Mouse (Mus musculus): ENCODE measurements at regions not wholly inside any gene's neighbourhood (a gene's known extent, or its start where the extent isn't known, plus 50 kb on each side); places are given as distances from the start of the nearest gene placed in this dataset.

GRCm38 (mm10) chr2:75403791-75404190 is 255.3 kb upstream of the Hnrnpa3 start:
- Histone ChIP-seq H3K4me3 (replicated peaks) (no peak overlapping the region), H3K36me3 (no peaks in the 10 kb centered on the region), H3K4me1 (replicated peaks) (no peaks in the 10 kb centered on the region), H3K9ac (no peak overlapping the region), H3K9me3 (replicated peaks) (no peaks in the 10 kb centered on the region), H3K4me2 (no peak overlapping the region), H3K27me3 (no peaks in the 10 kb centered on the region), H3K27ac (no peak overlapping the region)
- DNase-seq = no peak
- 74% methylated on average over 8 of the region's 8 CpGs for WGBS (ENCODE audit: insufficient replicate concordance)
- no peak for ATAC-seq (ENCODE audit: low read depth)

- no peaks in the 10 kb centered on the region for H3K9me3 ChIP-seq (replicated peaks)
- H3K9ac ChIP-seq = no peak overlapping the region
- no peak overlapping the region for H3K4me3 ChIP-seq (replicated peaks)
- DNase-seq = no peak
- H3K4me2 ChIP-seq = no peak overlapping the region
- WGBS (ENCODE audit: insufficient replicate concordance) = 70% methylated on average over 13 of the region's 13 CpGs
- H3K36me3 ChIP-seq = no peaks in the 10 kb centered on the region
- no peak for ATAC-seq (ENCODE audit: low read depth)
- no peak overlapping the region for H3K27ac ChIP-seq
- H3K4me1 ChIP-seq (replicated peaks) = no peaks in the 10 kb centered on the region
- no peaks in the 10 kb centered on the region for H3K27me3 ChIP-seq
These were observed 253.4 kb upstream of the Hnrnpa3 start for GRCm38 (mm10) chr2:75405524-75406214.

- H3K9me3 ChIP-seq (replicated peaks) = no peaks in the 10 kb centered on the region
- no peak overlapping the region for H3K4me3 ChIP-seq (replicated peaks)
- 53% methylated on average over 6 of the region's 6 CpGs for WGBS (ENCODE audit: insufficient replicate concordance)
- H3K27me3 ChIP-seq = no peaks in the 10 kb centered on the region
- DNase-seq (no peak), ATAC-seq (ENCODE audit: low read depth) (no peak)
- H3K27ac ChIP-seq = no peak overlapping the region
- H3K9ac ChIP-seq = no peak overlapping the region
- H3K36me3 ChIP-seq = no peaks in the 10 kb centered on the region
- no peaks in the 10 kb centered on the region for H3K4me1 ChIP-seq (replicated peaks)
- H3K4me2 ChIP-seq = no peak overlapping the region
These were observed 252.2 kb upstream of the Hnrnpa3 start for GRCm38 (mm10) chr2:75406721-75407455.

GRCm38 (mm10) chr2:75407560-75407959 is 251.5 kb upstream of the Hnrnpa3 start:
- 48% methylated on average over 4 of the region's 4 CpGs for WGBS (ENCODE audit: insufficient replicate concordance)
- H3K9ac ChIP-seq = no peak overlapping the region
- H3K4me2 ChIP-seq = no peak overlapping the region
- no peak overlapping the region for H3K27ac ChIP-seq
- DNase-seq (no peak), ATAC-seq (ENCODE audit: low read depth) (no peak)
- no peaks in the 10 kb centered on the region for H3K36me3 ChIP-seq
- no peaks in the 10 kb centered on the region for H3K9me3 ChIP-seq (replicated peaks)
- H3K27me3 ChIP-seq = no peaks in the 10 kb centered on the region
- H3K4me3 ChIP-seq (replicated peaks) = no peak overlapping the region
- H3K4me1 ChIP-seq (replicated peaks) = no peaks in the 10 kb centered on the region

GRCm38 (mm10) chr2:75408016-75408415 is 251.0 kb upstream of the Hnrnpa3 start:
- Histone ChIP-seq H3K36me3 (no peaks in the 10 kb centered on the region), H3K4me2 (no peak overlapping the region), H3K27me3 (no peaks in the 10 kb centered on the region), H3K4me1 (replicated peaks) (no peaks in the 10 kb centered on the region), H3K9me3 (replicated peaks) (no peaks in the 10 kb centered on the region), H3K9ac (no peak overlapping the region), H3K4me3 (replicated peaks) (no peak overlapping the region), H3K27ac (no peak overlapping the region)
- ATAC-seq (ENCODE audit: low read depth) (no peak), DNase-seq (no peak)
- WGBS (ENCODE audit: insufficient replicate concordance) = 75% methylated on average over 2 of the region's 2 CpGs

- H3K9me3 ChIP-seq (replicated peaks) = no peaks in the 10 kb centered on the region
- no peaks in the 10 kb centered on the region for H3K4me1 ChIP-seq (replicated peaks)
- no peaks in the 10 kb centered on the region for H3K36me3 ChIP-seq
- DNase-seq = no peak
- 70% methylated on average over 7 of the region's 7 CpGs for WGBS (ENCODE audit: insufficient replicate concordance)
- no peak overlapping the region for H3K27ac ChIP-seq
- no peak overlapping the region for H3K9ac ChIP-seq
- no peak for ATAC-seq (ENCODE audit: low read depth)
- H3K27me3 ChIP-seq = no peaks in the 10 kb centered on the region
- no peak overlapping the region for H3K4me2 ChIP-seq
- no peak overlapping the region for H3K4me3 ChIP-seq (replicated peaks)
These were observed 249.3 kb upstream of the Hnrnpa3 start for GRCm38 (mm10) chr2:75409806-75410205.

GRCm38 (mm10) chr2:75412735-75413134 is 246.3 kb upstream of the Hnrnpa3 start:
- WGBS (ENCODE audit: insufficient replicate concordance) = 76% methylated on average over 5 of the region's 5 CpGs
- DNase-seq (no peak), ATAC-seq (ENCODE audit: low read depth) (no peak)

GRCm38 (mm10) chr2:75418689-75419088 is 240.4 kb upstream of the Hnrnpa3 start:
- H3K36me3 ChIP-seq = no peaks in the 10 kb centered on the region
- H3K4me1 ChIP-seq (replicated peaks) = no peaks in the 10 kb centered on the region
- ATAC-seq (ENCODE audit: low read depth) (no peak), DNase-seq (no peak)
- no peak overlapping the region for H3K27ac ChIP-seq
- H3K27me3 ChIP-seq = no peaks in the 10 kb centered on the region
- no peak overlapping the region for H3K9ac ChIP-seq
- no peaks in the 10 kb centered on the region for H3K9me3 ChIP-seq (replicated peaks)
- no peak overlapping the region for H3K4me2 ChIP-seq
- WGBS (ENCODE audit: insufficient replicate concordance) = 64% methylated on average over 2 of the region's 2 CpGs
- no peak overlapping the region for H3K4me3 ChIP-seq (replicated peaks)

More at GRCm38 (mm10) chr2:75412735-75413134, 246.3 kb upstream of the Hnrnpa3 start:
- Histone ChIP-seq H3K4me1 (replicated peaks) (no peaks in the 10 kb centered on the region), H3K27ac (no peak overlapping the region), H3K9ac (no peak overlapping the region), H3K4me2 (no peak overlapping the region), H3K36me3 (no peaks in the 10 kb centered on the region), H3K27me3 (no peaks in the 10 kb centered on the region), H3K4me3 (replicated peaks) (no peak overlapping the region), H3K9me3 (replicated peaks) (no peaks in the 10 kb centered on the region)

- no peak for ATAC-seq (ENCODE audit: low read depth)
- WGBS (ENCODE audit: insufficient replicate concordance) = 66% methylated on average over 1 of the region's 1 CpGs
- Histone ChIP-seq H3K9me3 (replicated peaks) (no peaks in the 10 kb centered on the region), H3K36me3 (no peaks in the 10 kb centered on the region), H3K27me3 (no peaks in the 10 kb centered on the region), H3K4me1 (replicated peaks) (no peaks in the 10 kb centered on the region), H3K4me3 (replicated peaks) (no peak overlapping the region), H3K27ac (no peak overlapping the region), H3K9ac (no peak overlapping the region), H3K4me2 (no peak overlapping the region)
- no peak for DNase-seq
These were observed 239.9 kb upstream of the Hnrnpa3 start for GRCm38 (mm10) chr2:75419142-75419541.

GRCm38 (mm10) chr2:75422798-75423685 is 236.0 kb upstream of the Hnrnpa3 start:
- Histone ChIP-seq H3K4me2 (no peak overlapping the region), H3K4me1 (replicated peaks) (no peaks in the 10 kb centered on the region), H3K27ac (no peak overlapping the region), H3K4me3 (replicated peaks) (no peak overlapping the region), H3K9ac (no peak overlapping the region), H3K9me3 (replicated peaks) (no peaks in the 10 kb centered on the region), H3K27me3 (no peaks in the 10 kb centered on the region), H3K36me3 (no peaks in the 10 kb centered on the region)
- WGBS (ENCODE audit: insufficient replicate concordance) = 70% methylated on average over 20 of the region's 20 CpGs
- DNase-seq (no peak), ATAC-seq (ENCODE audit: low read depth) (no peak)

- Histone ChIP-seq H3K4me1 (replicated peaks) (no peaks in the 10 kb centered on the region), H3K9ac (no peak overlapping the region), H3K27me3 (no peaks in the 10 kb centered on the region), H3K9me3 (replicated peaks) (no peaks in the 10 kb centered on the region), H3K27ac (no peak overlapping the region), H3K4me3 (replicated peaks) (no peak overlapping the region), H3K36me3 (no peaks in the 10 kb centered on the region), H3K4me2 (no peak overlapping the region)
- WGBS (ENCODE audit: insufficient replicate concordance) = 38% methylated on average over 5 of the region's 5 CpGs
- ATAC-seq (ENCODE audit: low read depth) (no peak), DNase-seq (no peak)
These were observed 235.2 kb upstream of the Hnrnpa3 start for GRCm38 (mm10) chr2:75423872-75424271.

All from liver, embryonic 13.5 days (tissue).